Mouse (Mus musculus): ENCODE measurements around the gene Tmem253. TPM values are rescaled to one million over a fixed set of nuclear protein-coding genes. Genes with fewer than 3 reads are reported as not detected.

Gene Tmem253
- polyA plus RNA-seq, 1 experiment from 2014 or later = 0.47 TPM

DNA sequence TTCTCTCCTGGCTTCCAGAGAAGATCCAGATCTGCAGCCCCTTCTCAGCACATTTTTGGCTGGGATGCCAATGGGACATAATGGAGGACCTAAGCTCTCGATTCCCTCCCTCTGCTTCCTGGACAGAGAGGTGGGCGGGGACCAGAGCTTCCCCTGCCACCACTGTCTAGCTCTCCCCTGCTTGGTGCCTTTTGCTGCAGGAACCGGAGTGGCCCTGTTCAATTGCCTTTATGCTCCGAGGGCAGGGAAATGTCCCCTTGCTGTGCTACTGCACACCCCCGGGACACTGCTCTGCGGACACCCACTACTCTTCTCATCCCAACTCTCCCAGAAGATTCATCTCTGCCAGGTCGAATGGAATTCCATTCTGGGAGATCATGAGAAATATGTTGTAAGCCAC is 10.3 kb upstream of the Tmem253 start:
- ATAC-seq (ENCODE audit: low read depth) = no peak
- H3K9ac ChIP-seq (replicated peaks; ENCODE audit: low read depth, low read length) = no peak overlapping the region; the same call in 1 of the 2 replicates
- no peak overlapping the region for H3K4me2 ChIP-seq (ENCODE audit: low read depth, low read length)
- H3K27me3 ChIP-seq (ENCODE audit: control insufficient read depth, insufficient read depth, low read length) = no peaks in the 10 kb centered on the region
- WGBS = 61% methylated on average over 7 of the region's 7 CpGs
- peaks cover 44% of the 10 kb centered on the region for H3K4me1 ChIP-seq (ENCODE audit: control insufficient read depth, insufficient read depth, low read length)
- H3K9me3 ChIP-seq (ENCODE audit: control insufficient read depth, low read length) = no peaks in the 10 kb centered on the region
- H3K36me3 ChIP-seq (ENCODE audit: control insufficient read depth, insufficient read depth, low read length) = peaks cover 49% of the 10 kb centered on the region
- 0 out of 2 replicates have a peak overlapping the region, but pooled peaks have one; percentile 39 for H3K27ac ChIP-seq (ENCODE audit: low read depth, low read length)
- H3K4me3 ChIP-seq (ENCODE audit: low read depth, low read length) = no peak overlapping the region

DNA sequence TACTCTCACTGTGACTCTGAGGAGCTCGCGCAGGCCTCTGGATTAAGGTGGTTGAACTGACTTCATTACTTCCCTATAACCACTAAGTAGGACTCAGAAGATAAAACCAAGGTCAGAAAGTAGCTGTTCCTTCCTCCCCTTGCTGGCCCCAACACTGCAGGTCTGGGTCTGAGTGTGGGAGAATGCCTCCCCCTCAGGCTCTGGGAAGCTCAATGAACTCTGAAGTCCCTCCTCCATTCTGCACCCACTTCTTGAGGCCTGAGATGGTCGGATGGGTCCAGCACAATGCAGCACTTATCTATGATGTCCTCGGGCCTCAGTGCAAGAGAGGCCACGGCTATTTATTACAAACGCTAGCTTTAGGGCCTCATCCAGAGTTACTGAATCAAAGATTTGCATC is 9.8 kb upstream of the Tmem253 start:
- H3K36me3 ChIP-seq (ENCODE audit: control insufficient read depth, insufficient read depth, low read length) = peaks cover 46% of the 10 kb centered on the region
- no peak overlapping the region for H3K4me3 ChIP-seq (ENCODE audit: low read depth, low read length)
- H3K4me2 ChIP-seq (ENCODE audit: low read depth, low read length) = no peak overlapping the region
- WGBS = 78% methylated on average over 6 of the region's 6 CpGs
- no peak overlapping the region; the same call in 1 of the 2 replicates for H3K9ac ChIP-seq (replicated peaks; ENCODE audit: low read depth, low read length)
- peaks cover 49% of the 10 kb centered on the region for H3K4me1 ChIP-seq (ENCODE audit: control insufficient read depth, insufficient read depth, low read length)
- no peak for ATAC-seq (ENCODE audit: low read depth)
- no peaks in the 10 kb centered on the region for H3K27me3 ChIP-seq (ENCODE audit: control insufficient read depth, insufficient read depth, low read length)
- no peak overlapping the region for H3K27ac ChIP-seq (ENCODE audit: low read depth, low read length)
- no peaks in the 10 kb centered on the region for H3K9me3 ChIP-seq (ENCODE audit: control insufficient read depth, low read length)

DNA sequence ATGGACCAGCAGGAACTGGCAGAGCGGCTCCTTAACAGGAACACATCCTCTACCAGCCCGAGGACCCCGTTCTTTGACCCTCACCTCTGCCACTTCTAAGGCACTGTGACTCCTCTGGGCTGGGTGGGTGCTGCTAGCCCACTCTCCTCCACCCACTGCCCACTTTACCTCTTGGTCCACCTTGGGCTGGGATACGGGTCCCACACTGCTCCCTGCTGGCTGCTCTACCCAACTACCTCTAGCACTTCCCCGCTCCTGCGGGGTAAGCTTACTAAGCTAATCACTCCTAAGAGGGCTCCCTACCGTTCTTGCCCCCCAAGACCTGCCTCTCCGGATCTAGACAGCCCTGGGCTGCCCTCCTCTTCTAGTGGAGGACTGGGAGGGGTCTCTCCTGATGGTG is 9.2 kb upstream of the Tmem253 start:
- no peaks in the 10 kb centered on the region for H3K27me3 ChIP-seq (ENCODE audit: control insufficient read depth, insufficient read depth, low read length)
- H3K4me1 ChIP-seq (ENCODE audit: control insufficient read depth, insufficient read depth, low read length) = peaks cover 55% of the 10 kb centered on the region
- H3K27ac ChIP-seq (ENCODE audit: low read depth, low read length) = no peak overlapping the region
- H3K9ac ChIP-seq (replicated peaks; ENCODE audit: low read depth, low read length) = no peak overlapping the region
- H3K4me2 ChIP-seq (ENCODE audit: low read depth, low read length) = no peak overlapping the region
- 84% methylated on average over 8 of the region's 8 CpGs for WGBS
- no peaks in the 10 kb centered on the region for H3K9me3 ChIP-seq (ENCODE audit: control insufficient read depth, low read length)
- no peak overlapping the region for H3K4me3 ChIP-seq (ENCODE audit: low read depth, low read length)
- peaks cover 42% of the 10 kb centered on the region for H3K36me3 ChIP-seq (ENCODE audit: control insufficient read depth, insufficient read depth, low read length)
- no peak for ATAC-seq (ENCODE audit: low read depth)

DNA sequence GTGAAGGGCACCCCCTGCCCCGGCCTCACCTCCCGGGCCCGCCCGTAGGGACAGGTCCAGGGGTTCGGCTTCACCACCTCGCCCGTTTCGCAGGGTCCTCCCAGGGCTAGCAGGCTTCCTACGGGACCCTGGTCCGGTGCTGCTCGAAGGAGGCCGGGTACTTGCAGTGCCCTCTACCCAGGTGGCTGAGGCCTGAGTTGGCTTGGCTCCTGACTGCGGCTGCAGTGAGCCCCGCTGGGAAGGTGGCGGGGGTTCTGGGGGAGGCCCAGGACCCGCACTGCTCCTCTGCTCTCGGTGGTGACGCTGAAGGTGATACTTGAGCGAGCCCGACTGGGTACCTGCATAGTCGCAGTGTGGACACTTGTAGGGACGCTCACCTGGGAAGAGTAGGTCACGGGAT is 8.7 kb upstream of the Tmem253 start:
- no peak overlapping the region for H3K27ac ChIP-seq (ENCODE audit: low read depth, low read length)
- no peaks in the 10 kb centered on the region for H3K27me3 ChIP-seq (ENCODE audit: control insufficient read depth, insufficient read depth, low read length)
- H3K4me1 ChIP-seq (ENCODE audit: control insufficient read depth, insufficient read depth, low read length) = peaks cover 60% of the 10 kb centered on the region
- ATAC-seq (ENCODE audit: low read depth) = no peak
- H3K4me2 ChIP-seq (ENCODE audit: low read depth, low read length) = no peak overlapping the region
- H3K9me3 ChIP-seq (ENCODE audit: control insufficient read depth, low read length) = no peaks in the 10 kb centered on the region
- WGBS = 94% methylated on average over 23 of the region's 23 CpGs
- peaks cover 42% of the 10 kb centered on the region for H3K36me3 ChIP-seq (ENCODE audit: control insufficient read depth, insufficient read depth, low read length)
- H3K4me3 ChIP-seq (ENCODE audit: low read depth, low read length) = no peak overlapping the region
- no peak overlapping the region for H3K9ac ChIP-seq (replicated peaks; ENCODE audit: low read depth, low read length)

DNA sequence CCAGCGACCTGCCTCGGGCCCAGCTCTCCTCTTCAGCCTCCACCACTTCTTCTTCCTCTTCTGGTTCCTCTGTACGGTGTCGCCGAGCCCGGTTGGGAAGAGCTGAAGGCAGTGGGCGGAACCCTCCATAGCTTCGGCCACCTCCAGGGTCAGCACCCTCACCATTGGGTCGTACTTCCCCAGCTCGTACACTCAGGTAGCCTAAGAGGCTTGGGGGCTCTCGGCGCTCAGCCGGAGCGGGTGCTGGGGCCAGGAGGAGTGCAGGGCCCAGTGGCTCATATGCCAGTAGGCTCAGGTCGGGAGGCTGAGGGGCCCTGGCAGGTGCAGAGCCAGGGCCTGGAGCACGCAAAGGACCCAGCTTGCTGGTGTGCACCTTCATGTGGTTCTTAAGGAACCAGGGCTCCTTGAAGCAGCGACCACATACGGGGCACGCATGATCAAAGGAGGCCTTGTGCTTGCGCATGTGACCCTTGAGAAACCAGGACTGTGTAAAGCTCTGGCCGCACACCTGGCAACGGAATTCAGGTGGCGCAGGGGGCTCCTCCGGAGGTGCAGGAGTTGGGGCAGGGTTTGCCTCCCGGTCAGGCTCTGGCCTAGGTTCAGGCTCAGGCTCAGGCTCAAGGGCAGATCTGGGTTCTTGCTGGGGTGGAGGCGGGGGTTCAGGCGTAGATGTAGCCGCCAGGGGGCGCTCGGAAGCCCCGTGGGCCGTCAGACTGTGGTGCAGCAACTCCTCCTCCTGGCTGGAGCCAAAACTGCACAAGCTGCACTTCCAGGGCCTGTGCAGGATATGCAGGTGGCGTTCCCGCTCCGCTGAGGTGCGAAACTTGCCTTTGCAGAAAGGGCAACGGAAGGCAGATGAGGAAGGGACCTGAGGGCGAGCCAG is 6.9 kb upstream of the Tmem253 start:
- H3K9me3 ChIP-seq (ENCODE audit: control insufficient read depth, low read length) = no peaks in the 10 kb centered on the region
- peak; percentile 33; the same call in 1 of the 2 replicates for ATAC-seq (ENCODE audit: low read depth)
- 0 out of 2 replicates have a peak overlapping the region, but pooled peaks have one; percentile 4 for H3K27ac ChIP-seq (ENCODE audit: low read depth, low read length)
- peak overlapping the region; percentile 64; the same call in 1 of the 2 replicates for H3K4me2 ChIP-seq (ENCODE audit: low read depth, low read length)
- H3K27me3 ChIP-seq (ENCODE audit: control insufficient read depth, insufficient read depth, low read length) = no peaks in the 10 kb centered on the region
- H3K36me3 ChIP-seq (ENCODE audit: control insufficient read depth, insufficient read depth, low read length) = peaks cover 32% of the 10 kb centered on the region
- H3K4me3 ChIP-seq (ENCODE audit: low read depth, low read length) = no peak overlapping the region
- WGBS = 55% methylated on average over 38 of the region's 38 CpGs
- H3K9ac ChIP-seq (replicated peaks; ENCODE audit: low read depth, low read length) = no peak overlapping the region
- H3K4me1 ChIP-seq (ENCODE audit: control insufficient read depth, insufficient read depth, low read length) = peaks cover 69% of the 10 kb centered on the region

DNA sequence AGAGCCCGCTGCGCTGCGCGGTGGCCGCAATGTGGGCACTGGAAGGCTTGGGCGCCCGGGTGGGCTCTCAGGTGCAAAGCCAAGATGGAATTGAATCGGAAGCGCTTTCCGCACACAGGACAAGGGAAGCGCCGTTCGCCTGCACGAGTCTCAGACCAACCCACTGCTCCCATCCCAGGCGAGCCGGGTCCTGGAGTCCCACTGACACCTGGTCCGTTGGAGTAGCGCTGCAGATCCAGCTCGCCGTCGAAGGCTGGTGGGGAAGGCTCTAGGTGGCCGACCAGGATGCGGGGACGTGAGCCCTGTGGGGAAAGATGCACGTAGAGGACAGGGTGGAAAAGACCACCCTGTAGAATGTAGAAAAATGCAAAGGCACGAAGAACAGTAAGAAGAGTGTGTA is 6.1 kb upstream of the Tmem253 start:
- WGBS = 48% methylated on average over 26 of the region's 26 CpGs
- Histone ChIP-seq H3K9me3 (ENCODE audit: control insufficient read depth, low read length) (no peaks in the 10 kb centered on the region), H3K4me2 (ENCODE audit: low read depth, low read length) (peak overlapping the region; percentile 64), H3K36me3 (ENCODE audit: control insufficient read depth, insufficient read depth, low read length) (peaks cover 32% of the 10 kb centered on the region), H3K4me3 (ENCODE audit: low read depth, low read length) (no peak overlapping the region; the same call in 1 of the 2 replicates), H3K27me3 (ENCODE audit: control insufficient read depth, insufficient read depth, low read length) (no peaks in the 10 kb centered on the region), H3K9ac (replicated peaks; ENCODE audit: low read depth, low read length) (no peak overlapping the region), H3K27ac (ENCODE audit: low read depth, low read length) (no peak overlapping the region), H3K4me1 (ENCODE audit: control insufficient read depth, insufficient read depth, low read length) (peaks cover 64% of the 10 kb centered on the region)
- no peak for ATAC-seq (ENCODE audit: low read depth)

DNA sequence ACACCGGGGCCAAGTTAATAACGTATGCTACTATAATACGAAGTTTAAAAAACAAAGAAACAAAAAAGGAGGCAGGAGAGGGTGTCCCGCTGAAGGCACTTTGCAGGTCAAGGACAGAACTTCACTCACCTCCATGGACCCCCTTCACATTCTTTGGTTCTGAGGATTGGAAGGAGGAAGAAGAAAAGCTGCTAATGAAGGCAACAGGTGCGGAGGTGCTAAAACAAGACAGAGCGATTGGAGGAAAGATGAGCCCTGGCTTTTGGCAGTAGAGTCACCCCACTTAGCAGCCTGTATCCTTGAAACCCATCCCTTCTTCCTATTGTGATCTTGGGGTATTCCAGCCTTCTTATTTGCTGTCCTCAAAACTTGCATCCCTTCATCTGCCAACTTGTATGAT is 5.6 kb upstream of the Tmem253 start:
- 45% methylated on average over 6 of the region's 6 CpGs for WGBS

DNA sequence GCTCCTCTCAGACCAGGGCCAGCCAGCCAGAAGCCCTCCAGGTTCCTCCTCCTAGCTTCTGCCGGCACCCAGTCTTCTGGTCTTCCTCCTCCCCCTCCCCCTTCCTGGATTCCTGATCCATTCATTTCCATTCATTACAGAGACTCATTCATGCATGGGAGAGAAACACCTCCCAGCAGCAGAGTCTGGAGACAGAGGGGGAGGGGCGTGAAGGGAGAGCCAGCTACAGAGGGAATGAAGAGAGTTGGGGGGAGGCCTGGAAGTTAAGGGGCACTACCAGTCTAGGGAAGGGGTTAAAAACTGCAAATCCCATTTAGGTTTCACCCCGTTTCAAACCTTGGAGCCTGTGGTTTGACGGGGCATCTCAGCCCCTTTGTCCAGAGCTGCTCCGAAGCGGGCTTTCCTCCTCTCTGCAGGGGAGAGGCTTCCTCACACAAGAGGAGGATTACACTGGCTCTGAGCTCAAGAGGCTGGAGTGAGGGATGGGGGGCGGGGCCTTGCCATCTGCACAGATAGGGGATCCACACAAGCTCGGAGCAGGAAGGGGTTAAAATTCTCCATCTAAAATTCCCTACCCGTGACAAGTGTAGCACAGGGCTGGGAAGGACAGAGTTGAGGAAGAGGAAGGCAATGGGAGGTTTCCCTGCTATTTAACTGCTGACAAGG is 4.9 kb upstream of the Tmem253 start:
- H3K27me3 ChIP-seq (ENCODE audit: control insufficient read depth, insufficient read depth, low read length) = no peaks in the 10 kb centered on the region
- peak overlapping the region; percentile 86 for H3K27ac ChIP-seq (ENCODE audit: low read depth, low read length)
- no peaks in the 10 kb centered on the region for H3K9me3 ChIP-seq (ENCODE audit: control insufficient read depth, low read length)
- peaks cover 61% of the 10 kb centered on the region for H3K4me1 ChIP-seq (ENCODE audit: control insufficient read depth, insufficient read depth, low read length)
- WGBS = 2% methylated on average over 9 of the region's 9 CpGs
- H3K4me3 ChIP-seq (ENCODE audit: low read depth, low read length) = peak overlapping the region; percentile 25
- H3K9ac ChIP-seq (replicated peaks; ENCODE audit: low read depth, low read length) = peak overlapping the region; percentile 46
- H3K36me3 ChIP-seq (ENCODE audit: control insufficient read depth, insufficient read depth, low read length) = peaks cover 26% of the 10 kb centered on the region
- peak overlapping the region; percentile 64 for H3K4me2 ChIP-seq (ENCODE audit: low read depth, low read length)
- ATAC-seq (ENCODE audit: low read depth) = peak; percentile 68

More for the DNA sequence above, 5.6 kb upstream of the Tmem253 start:
- peak overlapping the region; percentile 64 for H3K4me2 ChIP-seq (ENCODE audit: low read depth, low read length)
- H3K4me3 ChIP-seq (ENCODE audit: low read depth, low read length) = peak overlapping the region; percentile 25
- H3K27me3 ChIP-seq (ENCODE audit: control insufficient read depth, insufficient read depth, low read length) = no peaks in the 10 kb centered on the region
- peaks cover 59% of the 10 kb centered on the region for H3K4me1 ChIP-seq (ENCODE audit: control insufficient read depth, insufficient read depth, low read length)
- no peaks in the 10 kb centered on the region for H3K9me3 ChIP-seq (ENCODE audit: control insufficient read depth, low read length)
- peaks cover 32% of the 10 kb centered on the region for H3K36me3 ChIP-seq (ENCODE audit: control insufficient read depth, insufficient read depth, low read length)
- no peak for ATAC-seq (ENCODE audit: low read depth)
- H3K27ac ChIP-seq (ENCODE audit: low read depth, low read length) = peak overlapping the region; percentile 86
- peak overlapping the region; percentile 46; the same call in 1 of the 2 replicates for H3K9ac ChIP-seq (replicated peaks; ENCODE audit: low read depth, low read length)

DNA sequence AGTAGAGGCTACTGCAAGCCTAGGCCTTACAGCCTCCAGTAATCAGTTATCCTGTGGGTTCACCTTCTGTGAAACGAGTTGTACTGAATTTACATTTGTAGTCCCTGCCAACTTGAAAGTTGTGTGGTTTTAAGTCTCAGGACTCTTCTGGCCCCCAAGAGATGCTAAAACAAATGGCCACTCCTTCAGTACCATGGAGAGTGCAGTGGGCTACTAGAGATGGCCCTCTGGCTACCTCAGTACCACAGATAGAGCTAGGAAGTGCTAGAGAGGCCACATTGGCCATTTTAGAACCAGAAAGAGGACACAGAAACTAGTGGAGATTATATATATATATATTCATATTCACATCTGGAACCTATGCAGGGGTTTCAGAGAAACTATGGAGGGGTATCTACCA is 3.8 kb upstream of the Tmem253 start:
- no peak overlapping the region for H3K9ac ChIP-seq (replicated peaks; ENCODE audit: low read depth, low read length)
- whole genome bisulfite sequencing = 37% methylated on average over 1 of the region's 1 CpGs
- H3K36me3 ChIP-seq (ENCODE audit: control insufficient read depth, insufficient read depth, low read length) = peaks cover 15% of the 10 kb centered on the region
- no peak overlapping the region for H3K4me3 ChIP-seq (ENCODE audit: low read depth, low read length)
- peak overlapping the region; percentile 64; the same call in 1 of the 2 replicates for H3K4me2 ChIP-seq (ENCODE audit: low read depth, low read length)
- peak overlapping the region; percentile 86 for H3K27ac ChIP-seq (ENCODE audit: low read depth, low read length)
- no peak for ATAC-seq (ENCODE audit: low read depth)
- H3K9me3 ChIP-seq (ENCODE audit: control insufficient read depth, low read length) = no peaks in the 10 kb centered on the region
- peaks cover 69% of the 10 kb centered on the region for H3K4me1 ChIP-seq (ENCODE audit: control insufficient read depth, insufficient read depth, low read length)
- no peaks in the 10 kb centered on the region for H3K27me3 ChIP-seq (ENCODE audit: control insufficient read depth, insufficient read depth, low read length)
